Mouse (Mus musculus) gastrocnemius, postnatal 36 days (tissue): ENCODE data around the gene Ipcef1. TPM values are rescaled to one million over a fixed set of nuclear protein-coding genes. Genes with fewer than 3 reads are reported as not detected.

Experiments
- DNase-seq, 2 experiments: peaks; one replicate each; pipeline ENCODE4 v3.0.0; 2022
- intact Hi-C: fragments of 180-260 bp; cut with DNase I; formaldehyde crosslinking; loops from one replicate; pipeline ENCODE4 v1.15.1; 2025
- total RNA-seq, 2 experiments: library from RNA; stranded (reverse); gene quantifications; 2 replicates each; pipeline ENCODE4 v1.2.3; 2021

The Ipcef1 gene
- total RNA-seq, 2 experiments from 2014 or later, result 0.05 to 0.10 TPM

DNA sequence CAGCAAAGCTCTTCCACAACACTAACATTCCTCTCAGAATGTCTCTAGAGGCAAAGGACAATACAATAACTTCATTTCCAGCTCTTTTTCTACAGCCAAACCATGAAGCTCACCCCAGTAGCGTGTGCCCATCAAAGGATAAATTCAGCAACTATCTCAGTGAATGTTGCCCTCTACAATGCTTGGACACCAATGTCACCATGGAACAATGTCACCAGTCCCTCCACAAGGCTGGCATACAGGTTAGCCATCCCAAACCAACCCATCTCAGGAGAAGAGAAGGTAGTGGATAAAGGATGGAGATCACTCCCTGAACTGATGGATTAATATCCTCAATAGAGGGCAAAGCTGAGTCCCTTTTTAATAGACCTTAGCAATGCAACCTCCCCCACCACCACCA, 73.5 kb downstream of the Ipcef1 start:
- intact Hi-C loops, result no loop called here
- DNase-seq, result no peak

DNA sequence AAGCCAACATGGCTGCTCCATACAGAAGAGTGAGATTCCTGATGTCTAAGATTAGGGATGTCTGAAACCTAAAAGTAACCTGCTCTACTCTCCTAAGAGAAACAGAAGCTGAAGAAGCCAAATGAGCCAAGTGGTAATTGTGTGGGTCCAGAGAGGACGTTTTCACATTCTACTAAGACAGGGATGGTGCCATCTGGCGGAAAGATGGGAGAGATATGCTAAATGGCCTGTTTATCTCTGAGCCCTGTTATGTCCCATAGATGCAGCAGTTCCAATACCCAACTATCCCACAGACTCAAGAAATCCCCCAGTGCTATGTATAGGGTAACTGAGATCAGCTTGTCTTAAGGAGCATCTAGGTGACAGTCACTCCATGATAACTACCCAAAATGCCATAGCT, 74.4 kb downstream of the Ipcef1 start:
- intact Hi-C loops, result no loop called here

DNA sequence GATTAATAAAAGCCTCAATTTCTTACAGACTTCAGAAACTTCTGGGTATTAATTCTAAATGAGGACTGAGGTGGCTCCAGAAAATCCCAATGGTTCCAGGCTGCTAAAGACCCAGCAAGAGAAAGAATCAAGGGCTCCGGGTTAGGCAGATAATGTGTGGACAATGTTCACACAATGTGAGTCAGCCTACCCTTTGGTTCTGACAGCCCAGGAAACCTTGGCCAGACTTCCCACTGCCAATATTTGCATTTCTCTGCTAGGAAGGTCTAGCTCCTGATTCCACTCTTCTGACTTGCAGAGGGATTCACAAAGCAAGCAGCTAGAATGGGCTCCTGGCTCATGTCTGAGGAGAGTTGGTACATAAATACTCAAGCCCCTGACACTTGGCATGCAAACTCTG, 83.9 kb downstream of the Ipcef1 start:
- intact Hi-C loops, result no loop called here
- DNase-seq, result no peak

More for the DNA sequence above, 74.4 kb downstream of the Ipcef1 start:
- no peak for DNase-seq

DNA sequence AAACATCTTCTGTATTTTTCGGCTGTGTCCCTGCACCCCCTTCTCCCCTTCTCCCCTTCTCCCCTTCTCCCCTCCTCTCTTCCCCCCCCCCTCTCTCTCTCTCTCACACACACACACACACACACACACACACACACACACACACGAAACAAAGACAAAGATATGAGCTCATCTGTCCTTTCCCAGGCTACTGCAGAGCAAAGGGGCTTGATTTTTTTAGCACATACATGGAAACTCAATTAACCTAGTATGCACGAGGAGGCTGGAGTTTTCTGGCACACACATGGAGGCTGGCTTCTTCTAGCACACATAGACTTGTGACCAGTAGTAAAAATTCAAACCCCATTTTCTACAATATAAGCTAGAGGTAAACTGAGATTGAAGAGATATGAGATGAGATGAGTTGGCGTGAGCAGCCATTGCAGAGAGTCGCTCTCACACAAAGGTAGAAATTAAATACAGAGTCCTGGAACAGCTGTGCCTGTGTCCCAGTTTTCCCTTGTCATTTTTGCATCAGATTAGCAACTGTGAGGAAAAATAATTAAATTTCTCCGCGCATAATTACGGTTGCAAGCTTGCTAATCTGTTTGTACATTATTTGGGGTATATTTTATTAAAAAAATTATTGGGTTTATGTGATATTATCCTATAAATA, 84.6 kb downstream of the Ipcef1 start:
- intact Hi-C loops, result no loop called here
- no peak for DNase-seq

DNA sequence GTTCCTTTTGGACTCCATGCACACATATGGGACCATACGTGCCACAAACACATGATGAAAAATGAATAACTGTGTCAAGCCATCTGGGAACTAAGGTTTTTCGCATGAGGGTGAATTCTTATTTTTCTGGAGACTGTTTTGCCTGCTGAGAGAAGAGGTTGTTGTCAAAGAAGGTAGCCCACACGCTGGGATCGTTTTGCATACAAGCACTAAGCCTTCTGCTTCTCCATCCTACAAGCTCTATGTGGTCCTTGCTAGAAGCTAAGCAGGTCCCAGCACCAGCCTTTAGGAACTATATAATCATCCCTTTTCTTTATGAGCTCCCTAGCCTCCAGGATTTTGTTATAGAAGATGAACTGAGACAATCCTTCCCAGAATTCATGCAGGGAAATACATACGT, 93.5 kb downstream of the Ipcef1 start:
- intact Hi-C loops, result no loop called here
- no peak for DNase-seq

DNA sequence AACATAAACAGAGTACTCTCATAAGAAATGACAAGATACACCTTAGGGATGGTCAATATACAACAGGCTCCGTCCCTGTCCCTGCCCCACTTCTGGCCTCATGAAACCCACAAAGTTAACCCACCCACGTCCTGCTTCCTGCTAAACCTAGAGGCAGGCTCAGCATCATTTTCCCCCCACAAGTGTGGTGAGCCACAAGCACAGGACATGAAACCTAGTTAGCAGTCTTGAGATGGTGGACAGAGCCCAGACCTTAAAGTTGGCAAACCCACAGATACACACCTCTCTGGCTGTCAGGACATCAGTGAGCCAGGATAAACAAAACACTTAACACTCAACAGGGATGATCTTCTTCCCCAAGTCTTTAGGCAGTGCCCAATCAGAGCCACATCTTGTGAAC, 95.9 kb downstream of the Ipcef1 start:
- no peak for DNase-seq
- intact Hi-C loops, result no loop called here

DNA sequence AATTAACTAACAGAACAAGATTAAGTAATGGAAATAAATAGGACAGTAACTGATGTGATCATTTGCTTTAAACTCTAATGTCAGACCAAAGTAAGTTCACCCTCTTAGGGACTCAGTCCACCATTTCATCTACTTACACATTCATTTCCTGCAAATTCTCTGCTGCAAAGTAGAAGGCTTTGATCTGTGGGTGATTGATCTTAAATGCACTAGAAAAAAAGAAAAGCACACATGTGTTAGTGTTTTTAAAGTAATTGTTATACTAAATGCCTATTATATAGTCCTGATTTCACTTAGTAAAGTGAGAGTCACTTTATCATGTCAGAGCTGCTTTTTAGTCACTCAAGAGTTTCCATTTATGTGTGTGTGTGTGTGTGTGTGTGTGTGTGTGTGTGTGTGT, 97.7 kb downstream of the Ipcef1 start:
- DNase-seq, result no peak
- intact Hi-C loops, result no loop called here

DNA sequence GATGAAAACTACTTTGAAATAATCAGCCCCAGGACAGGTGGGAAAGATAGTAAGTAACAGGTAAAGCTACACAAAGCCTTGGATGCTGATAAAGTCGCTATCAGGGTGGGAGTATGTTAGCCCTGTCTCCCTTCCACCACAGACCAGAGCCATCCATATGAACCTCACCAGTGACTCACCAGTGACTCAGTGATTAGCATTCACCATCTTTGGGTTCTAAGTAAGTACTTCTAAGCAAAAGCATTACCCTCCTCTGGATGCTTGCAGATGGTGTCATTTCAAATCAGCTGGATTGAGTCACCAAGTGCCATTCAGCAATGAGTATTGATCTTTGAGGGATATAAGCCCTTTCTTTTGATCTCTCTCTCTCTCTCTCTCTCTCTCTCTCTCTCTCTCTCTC, 99.2 kb downstream of the Ipcef1 start:
- DNase-seq, result no peak
- intact Hi-C loops, result no loop called here

DNA sequence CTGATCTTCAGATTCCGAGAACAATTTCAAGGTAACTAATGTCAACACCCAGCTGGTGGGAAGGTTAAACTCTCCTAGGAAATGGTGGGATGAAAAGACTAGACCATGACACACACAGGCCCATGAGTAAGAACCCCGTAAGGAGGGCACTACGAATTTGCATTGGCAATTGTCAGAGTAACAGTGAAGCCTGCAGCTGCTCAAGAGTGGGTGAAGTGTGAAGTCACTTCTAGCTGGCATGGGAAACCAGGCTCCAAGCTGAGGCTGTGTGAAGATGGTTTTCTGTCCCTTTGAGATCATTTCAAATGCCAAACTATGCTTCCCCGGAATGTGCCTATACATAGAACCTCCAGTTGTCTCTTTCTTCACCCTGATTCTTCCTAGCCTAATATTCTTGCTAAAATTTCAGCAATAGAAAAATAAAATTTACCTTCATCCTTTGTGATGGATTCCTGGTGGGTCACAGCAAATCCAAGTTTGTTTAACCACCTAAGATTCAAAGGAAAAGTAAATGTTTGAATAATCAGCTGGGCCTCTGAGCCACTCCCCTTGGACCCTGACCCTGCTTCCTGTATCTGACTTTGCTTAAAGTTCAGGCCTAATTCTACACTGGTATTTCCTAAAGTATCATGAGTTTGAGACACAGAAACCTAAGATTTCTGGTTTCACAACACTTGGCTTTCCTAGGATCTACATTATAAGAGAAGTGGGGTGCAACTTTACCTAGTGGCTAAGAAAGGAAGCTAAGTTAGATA, 115.4 kb downstream of the Ipcef1 start:
- intact Hi-C loops, result no loop called here
- DNase-seq, result no peak

DNA sequence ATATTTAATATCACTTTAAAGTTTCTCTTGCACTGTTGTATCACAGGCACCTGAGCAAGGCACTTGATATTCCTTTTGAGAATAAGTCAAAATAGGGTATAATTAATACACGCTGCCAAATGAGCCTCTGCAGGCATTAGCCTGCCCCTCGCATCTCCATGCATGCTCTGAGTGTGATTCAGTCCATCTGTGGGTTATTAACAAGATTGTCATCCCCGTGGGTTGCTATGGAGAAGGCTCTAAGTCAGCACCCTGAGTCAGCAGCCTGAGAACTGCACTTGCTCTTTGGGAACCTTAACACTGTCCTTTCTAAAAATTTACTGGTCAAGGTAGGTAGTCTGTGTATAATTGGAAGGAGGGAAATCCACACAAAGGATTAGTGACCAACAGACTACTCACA, 117.5 kb downstream of the Ipcef1 start:
- intact Hi-C loops, result no loop called here
- DNase-seq, result no peak

DNA sequence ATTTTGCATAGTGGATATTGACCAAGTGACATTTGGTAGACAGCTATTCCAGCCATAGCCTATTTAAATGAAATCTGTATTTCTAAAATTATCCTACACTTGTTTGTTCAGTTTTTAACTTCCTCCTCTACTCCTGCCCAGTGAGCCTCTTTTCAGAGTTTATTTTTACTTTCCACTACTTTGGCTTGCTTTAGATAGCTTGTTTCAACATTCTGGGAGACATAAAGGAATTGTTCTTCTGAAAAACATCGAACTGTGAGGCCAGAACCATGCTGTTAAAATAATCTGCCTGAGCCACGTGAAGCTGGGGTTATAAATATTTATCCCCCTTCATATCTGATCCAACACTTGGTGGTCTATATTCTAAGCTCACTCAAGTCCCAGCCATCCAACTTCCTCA, 121.4 kb downstream of the Ipcef1 start:
- no peak for DNase-seq
- intact Hi-C loops, result no loop called here

DNA sequence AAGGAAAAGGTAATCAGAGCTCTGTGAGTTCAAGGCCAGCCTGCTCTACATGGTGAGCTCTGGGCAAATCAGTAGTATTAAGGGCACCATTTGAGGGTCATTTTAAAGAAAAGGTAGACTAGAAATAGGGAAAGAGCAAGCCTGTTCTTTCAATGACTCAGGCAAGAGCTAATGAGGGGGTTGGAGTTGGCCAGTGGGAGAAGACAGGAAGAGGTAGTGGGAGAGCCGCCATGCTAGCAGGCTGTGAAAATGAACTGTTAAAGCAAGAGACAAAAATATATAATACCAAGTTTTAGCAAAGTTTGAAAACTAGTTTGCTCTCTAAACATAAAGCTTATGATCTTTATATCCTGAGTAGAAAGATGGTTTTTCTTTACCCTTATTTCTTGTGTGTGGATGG, 121.9 kb downstream of the Ipcef1 start:
- no peak for DNase-seq
- intact Hi-C loops, result no loop called here

DNA sequence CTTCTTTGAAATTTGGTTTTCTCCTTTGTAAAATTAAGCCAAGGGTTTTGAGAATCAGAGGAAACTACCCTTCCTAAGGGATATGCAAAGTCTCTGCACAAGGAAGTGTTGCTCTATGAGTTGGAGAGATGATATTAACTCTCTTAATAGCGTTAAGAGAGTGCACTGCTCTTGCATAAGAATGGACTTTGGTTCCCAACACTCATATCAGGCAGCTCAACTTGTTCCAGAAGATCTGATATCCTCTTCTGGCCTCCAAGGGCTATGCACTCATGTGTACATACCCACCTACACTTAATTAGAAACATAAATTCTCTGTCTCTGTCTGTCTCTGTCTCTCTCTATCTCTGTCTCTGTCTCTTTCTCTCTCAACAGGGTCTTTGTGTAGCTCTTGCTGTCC, 123.4 kb downstream of the Ipcef1 start:
- no peak for DNase-seq
- intact Hi-C loops, result no loop called here

DNA sequence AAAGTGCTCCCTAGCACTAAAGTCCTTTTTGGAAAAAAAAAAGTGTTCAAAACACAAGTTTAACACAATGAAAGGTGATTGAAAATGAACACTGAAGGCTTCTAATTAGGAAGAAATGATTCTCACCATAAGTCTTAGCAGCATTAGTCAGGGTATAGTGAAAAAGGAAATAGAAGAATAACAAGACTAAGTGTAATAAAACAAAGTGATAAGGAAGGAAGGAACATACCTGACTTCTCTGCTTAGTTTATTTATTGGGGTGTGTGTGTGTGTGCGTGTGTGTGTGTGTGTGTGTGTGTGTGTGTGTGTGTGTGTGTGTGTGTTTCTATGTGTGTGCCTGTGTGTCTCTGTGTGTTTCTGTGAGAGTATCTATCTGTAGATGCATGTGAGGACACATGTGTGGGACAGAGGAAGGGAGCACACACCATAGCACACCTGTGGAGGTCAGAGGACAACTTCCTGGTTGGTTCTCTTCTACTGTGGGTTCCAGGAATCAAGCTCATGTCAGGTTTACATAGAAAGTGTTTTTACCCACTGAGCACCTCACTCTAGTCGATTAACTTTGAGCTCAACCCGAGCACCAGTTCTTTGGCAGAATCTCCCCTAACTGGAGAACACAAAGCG, 124.6 kb downstream of the Ipcef1 start:
- intact Hi-C loops, result no loop called here
- DNase-seq, result no peak

DNA sequence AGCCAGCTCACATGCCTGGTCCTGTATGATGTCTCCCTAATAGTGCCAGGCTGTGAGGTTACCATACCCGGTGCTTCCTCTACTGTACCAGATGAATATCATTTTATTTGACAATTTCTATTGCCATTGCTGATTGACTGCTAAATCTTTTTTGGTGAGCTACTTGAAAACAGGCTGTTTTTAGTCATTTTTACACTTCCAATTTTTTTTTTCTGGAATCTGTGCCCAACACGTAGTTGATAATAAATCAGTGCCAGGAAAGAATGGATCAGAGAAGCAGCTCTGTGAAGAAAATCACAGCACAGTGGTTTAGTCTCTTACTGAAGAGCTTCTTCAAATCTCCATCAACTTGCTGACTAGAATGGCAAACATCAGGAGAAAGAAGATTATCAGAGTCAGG, 125.6 kb downstream of the Ipcef1 start:
- DNase-seq, result no peak
- intact Hi-C loops, result no loop called here

DNA sequence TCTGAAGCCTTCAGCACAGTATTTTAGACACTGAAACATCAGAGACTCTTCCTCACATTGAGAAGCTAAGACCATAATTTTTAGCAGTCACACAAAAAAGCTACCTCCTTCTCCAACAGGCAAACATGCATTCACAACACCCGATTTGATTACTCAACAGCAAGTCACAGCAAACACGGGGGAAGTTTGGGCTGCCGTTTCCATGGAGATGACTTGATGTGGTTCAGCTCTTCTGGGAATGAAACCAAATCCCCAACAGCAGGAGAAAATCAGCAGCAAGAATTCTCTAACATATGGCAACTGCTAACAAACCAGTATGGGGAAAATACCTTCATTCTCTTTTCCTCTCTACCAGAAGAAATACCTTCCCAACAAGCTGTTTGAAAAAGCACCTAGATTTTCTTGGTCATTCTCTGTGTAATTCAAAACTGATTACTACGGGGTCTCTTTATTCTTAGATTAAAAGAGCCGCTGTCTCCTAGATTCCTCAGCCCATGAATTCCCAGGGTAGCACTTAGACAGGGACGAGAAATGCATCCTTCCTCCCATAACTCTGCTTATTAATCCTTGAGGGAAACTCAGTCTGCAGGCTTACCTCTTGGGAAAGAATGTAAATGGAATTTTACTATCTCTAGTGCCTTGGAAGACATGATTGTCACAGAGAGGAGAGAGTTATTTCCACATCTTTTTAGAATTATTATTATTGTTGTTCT, 135.6 kb downstream of the Ipcef1 start:
- DNase-seq, result no peak
- intact Hi-C loops, result no loop called here

DNA sequence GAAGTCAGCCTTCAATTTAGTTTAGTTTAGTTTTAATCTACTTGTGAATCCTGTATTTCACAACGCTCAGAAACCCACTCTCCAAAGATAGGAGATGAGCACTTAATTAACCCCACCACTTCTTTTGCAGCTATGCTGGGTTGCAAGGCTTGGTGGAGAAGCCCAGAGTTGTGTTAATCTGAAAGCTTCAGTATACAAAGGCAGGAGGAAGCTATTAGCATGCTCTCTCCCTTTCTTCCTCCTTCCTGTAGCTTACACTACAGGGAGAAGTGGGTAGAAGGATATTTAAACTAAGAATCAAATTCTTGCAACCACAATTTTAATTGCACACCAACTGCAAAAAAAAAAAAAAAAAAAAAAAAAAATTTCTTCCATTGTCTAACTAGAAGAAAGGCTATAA, 136.3 kb downstream of the Ipcef1 start:
- DNase-seq, result no peak
- intact Hi-C loops, result no loop called here

DNA sequence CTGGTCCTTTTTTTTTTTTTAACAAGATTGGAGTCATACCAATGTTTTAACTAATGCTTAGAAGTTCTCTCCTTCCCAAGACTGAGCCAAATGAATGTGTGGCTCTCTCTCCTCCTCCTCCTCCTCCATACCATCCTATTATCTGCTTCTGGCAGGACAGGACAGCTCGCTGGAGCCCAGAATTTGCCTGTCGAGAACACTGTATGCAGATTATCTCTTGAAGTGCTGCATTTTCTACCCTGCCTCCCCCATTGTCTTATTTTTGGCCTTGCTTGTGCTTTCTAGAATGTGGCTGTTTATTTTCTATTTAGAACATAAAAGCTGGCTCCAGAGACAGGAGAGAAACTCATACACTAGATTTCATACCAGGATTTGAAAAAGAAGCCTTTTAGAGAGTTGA, 142.5 kb downstream of the Ipcef1 start:
- intact Hi-C loops, result no loop called here

DNA sequence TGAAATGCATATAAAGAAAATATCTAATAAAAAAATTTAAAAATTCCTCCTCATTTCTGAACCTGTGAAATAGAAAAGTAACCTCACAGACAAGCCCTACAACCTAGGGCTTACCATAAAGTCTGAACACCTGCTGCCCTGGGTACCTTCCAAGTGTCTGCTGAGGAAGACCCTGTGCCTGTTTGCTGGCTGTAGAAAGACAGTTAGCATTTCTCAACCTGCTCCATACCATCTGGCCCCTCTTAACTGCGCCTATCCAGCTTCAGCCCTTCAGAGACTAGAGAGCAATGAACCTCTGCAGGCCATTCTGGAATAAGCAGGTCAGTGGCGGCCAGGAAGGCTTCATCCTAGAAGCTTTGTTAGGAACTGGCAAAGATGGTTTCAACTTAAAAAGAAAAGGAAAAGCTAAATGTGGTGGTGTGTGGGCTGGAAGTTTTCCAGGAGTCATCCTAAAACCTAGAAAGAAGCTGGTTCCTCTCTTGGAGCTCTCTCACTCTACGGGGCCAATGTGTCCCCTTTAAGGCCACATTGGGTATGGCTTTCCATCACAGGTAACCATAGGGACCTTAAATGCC, 150.4 kb downstream of the Ipcef1 start:
- intact Hi-C loops, result no loop called here
- no peak for DNase-seq

More for the DNA sequence above, 142.5 kb downstream of the Ipcef1 start:
- DNase-seq, result no peak

DNA sequence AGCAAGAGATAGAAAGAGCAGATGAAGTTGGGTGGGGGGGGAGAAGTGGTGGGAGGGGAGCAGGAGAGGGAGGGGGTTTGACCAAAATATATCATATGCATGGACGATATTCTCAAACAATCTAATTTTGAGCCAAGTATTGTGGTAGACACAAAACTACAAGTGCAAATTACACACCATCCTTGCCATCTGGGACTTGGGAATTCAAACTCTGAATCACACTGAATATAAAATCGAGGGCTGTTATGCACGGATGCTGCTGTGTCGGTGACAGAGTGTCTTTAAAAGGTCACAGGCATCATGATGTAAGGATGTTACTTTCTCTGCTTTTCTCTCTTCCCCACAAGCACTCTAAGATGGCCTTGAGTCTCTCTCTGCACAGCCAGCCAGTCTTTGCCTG, 152.2 kb downstream of the Ipcef1 start:
- intact Hi-C loops, result no loop called here
- DNase-seq, result no peak

DNA sequence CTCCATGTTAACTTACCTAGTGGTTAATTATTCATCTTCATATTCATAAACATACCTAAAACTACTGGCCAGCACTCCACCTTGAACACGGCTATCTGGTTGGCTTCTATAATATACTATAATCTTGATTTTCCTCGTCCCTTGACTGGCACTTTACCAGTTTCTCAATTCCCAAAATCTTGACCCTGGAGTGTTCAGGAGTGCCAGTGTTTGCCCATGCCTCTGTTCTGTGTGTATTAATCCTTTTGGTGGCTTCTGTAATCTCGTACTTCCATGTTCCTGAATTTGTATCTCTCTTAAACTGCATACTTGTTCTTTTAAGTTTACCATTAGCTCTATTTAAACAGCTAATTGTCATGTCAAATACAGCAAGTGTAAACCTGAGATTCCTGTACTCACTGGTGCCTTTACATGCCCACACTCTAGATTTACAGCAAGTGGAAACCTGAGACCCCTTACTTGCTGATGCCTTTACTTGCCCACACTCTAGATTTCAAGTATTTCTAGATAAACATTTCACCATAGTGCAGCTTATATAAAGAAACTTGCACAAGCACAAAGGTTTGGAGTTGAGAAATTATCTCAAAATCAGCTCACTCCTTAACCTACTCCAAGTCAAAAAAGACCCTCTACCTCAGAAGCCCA, 155.5 kb downstream of the Ipcef1 start:
- intact Hi-C loops, result no loop called here
- DNase-seq, result no peak
